Mouse (Mus musculus) heart, postnatal 0 days (tissue): ENCODE results near the gene Parm1.

Experiments
- CTCF ChIP-seq: IDR thresholded peaks from 2 replicates; pipeline ENCODE4 v1.5.1; 2016; ENCODE audit warnings: antibody characterized with exemption, control low read depth, low read depth
- EP300 ChIP-seq: IDR thresholded peaks from 2 replicates; pipeline ENCODE4 v1.6.1; 2016; ENCODE audit warnings: antibody characterized with exemption, low read depth

DNA sequence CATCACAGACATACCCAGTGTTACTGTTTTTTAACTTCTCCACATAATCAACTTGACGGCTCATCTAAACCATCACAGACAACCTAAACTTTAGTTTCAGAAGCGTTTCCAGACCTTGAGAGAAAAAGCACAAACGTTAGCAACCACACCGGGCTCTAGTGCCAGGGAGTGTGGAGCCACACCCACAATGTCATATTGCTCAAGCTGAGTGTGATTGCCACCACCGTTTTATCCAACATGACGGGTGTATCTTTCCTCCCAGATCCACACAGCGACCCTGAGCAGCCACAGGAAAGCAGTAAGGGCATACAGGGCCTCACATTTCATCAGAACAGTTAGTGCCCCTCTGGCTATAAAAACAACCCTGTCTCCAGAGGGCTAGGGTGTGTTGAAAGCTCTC, 45.1 kb downstream of the Parm1 start:
- TF ChIP-seq EP300 (no peak), CTCF (no peak)
